Mouse (Mus musculus): ENCODE measurements around the gene Tent4b. TPM values are rescaled to one million over a fixed set of nuclear protein-coding genes. Genes with fewer than 3 reads are reported as not detected.

Gene Tent4b
- polyA plus RNA-seq, 1 experiment from 2014 or later, result 4.6 TPM

DNA sequence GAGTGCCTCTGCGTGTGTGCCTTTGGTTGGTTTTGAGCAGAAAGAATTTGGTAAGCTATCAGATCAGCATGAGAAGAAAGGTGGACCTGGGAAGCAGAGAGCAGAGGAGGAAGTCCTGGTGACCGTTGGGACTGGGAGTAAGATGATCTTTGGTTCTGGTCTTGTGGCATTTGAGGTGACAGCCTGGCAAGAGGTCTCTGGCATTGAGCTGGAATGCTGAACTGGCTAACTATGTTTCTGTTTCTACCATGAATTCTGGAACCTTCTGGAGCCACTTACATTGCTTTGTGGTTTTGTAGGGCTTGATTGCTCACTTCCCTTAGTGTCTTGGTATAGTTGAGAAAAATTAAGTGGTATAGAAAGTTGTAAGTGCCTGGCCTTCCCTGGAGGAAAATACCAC, 38.6 kb downstream of the Tent4b start:
- Histone ChIP-seq H3K4me3 (ENCODE audit: low read depth, low read length) (no peak overlapping the region), H3K9me3 (ENCODE audit: low read length) (no peaks in the 10 kb centered on the region), H3K27ac (ENCODE audit: low read depth) (no peak overlapping the region), H3K4me2 (ENCODE audit: low read depth, low read length) (no peak overlapping the region), H3K27me3 (ENCODE audit: insufficient read depth, low read length) (no peaks in the 10 kb centered on the region), H3K9ac (replicated peaks) (no peak overlapping the region), H3K36me3 (replicated peaks; ENCODE audit: insufficient read depth, low read length) (no peaks in the 10 kb centered on the region), H3K4me1 (ENCODE audit: insufficient read depth) (peaks cover 11% of the 10 kb centered on the region; the same call in 1 of the 2 replicates)
- TF ChIP-seq EP300 (IDR thresholded peaks at IDR 0.05; ENCODE audit: low read depth) (no peak), CTCF (IDR thresholded peaks at IDR 0.05; ENCODE audit: low read depth) (no peak)
- 52% methylated on average over 2 of the region's 2 CpGs for WGBS (ENCODE audit: insufficient replicate concordance)
- ATAC-seq (no peak), DNase-seq (no peak)

DNA sequence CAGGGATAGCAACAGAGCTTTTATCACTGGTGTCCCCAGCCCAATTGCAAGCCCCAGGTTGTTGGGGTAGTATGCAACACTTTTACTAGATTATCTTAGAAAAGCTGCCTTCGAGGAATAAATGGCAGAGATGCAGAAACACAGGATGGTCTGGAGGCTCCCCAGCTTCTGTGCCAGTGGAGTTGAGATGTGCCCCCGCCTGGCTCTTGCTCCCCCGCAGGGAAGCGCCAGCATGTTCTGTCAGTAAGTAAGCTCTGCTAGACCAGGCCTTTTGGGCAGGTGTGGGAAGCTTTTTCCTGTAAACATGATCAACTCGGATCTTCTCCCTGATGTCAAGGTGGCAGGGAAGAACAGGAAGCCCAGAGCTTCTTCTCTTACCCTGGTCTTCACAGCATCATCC, 40.3 kb downstream of the Tent4b start:
- peaks cover 4% of the 10 kb centered on the region; the same call in 1 of the 2 replicates for H3K36me3 ChIP-seq (replicated peaks; ENCODE audit: insufficient read depth, low read length)
- no peaks in the 10 kb centered on the region for H3K9me3 ChIP-seq (ENCODE audit: low read length)
- H3K4me3 ChIP-seq (ENCODE audit: low read depth, low read length), result no peak overlapping the region
- H3K9ac ChIP-seq (replicated peaks), result no peak overlapping the region
- DNase-seq (no peak), ATAC-seq (no peak)
- H3K27ac ChIP-seq (ENCODE audit: low read depth), result no peak overlapping the region
- H3K4me2 ChIP-seq (ENCODE audit: low read depth, low read length), result no peak overlapping the region
- TF ChIP-seq CTCF (IDR thresholded peaks at IDR 0.05; ENCODE audit: low read depth), result no peak
- TF ChIP-seq EP300 (IDR thresholded peaks at IDR 0.05; ENCODE audit: low read depth), result no peak
- no peaks in the 10 kb centered on the region for H3K27me3 ChIP-seq (ENCODE audit: insufficient read depth, low read length)
- WGBS (ENCODE audit: insufficient replicate concordance), result 78% methylated on average over 5 of the region's 5 CpGs
- peaks cover 11% of the 10 kb centered on the region; the same call in 1 of the 2 replicates for H3K4me1 ChIP-seq (ENCODE audit: insufficient read depth)

DNA sequence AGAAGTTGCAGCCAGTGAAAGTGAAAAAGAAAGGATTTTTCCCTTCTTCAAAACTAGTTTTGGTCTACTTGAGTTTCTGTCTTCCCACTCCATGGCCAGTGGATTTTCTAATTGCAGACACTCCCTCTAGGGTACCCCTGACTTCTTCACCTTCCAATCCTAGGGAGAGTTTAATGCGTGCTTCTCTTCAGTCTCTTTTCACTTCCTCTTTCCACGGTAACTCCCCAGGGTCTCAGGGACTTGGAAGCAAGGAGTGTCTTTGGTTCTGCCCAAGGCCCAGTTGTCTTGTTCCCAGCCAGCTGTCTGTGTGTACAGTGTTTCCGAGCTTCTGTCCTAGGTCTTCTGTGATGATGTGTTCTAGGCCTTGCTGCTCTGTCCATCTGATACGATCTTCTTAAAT, 42.9 kb downstream of the Tent4b start:
- Histone ChIP-seq H3K27ac (ENCODE audit: low read depth) (no peak overlapping the region), H3K9me3 (ENCODE audit: low read length) (no peaks in the 10 kb centered on the region), H3K4me3 (ENCODE audit: low read depth, low read length) (no peak overlapping the region), H3K27me3 (ENCODE audit: insufficient read depth, low read length) (no peaks in the 10 kb centered on the region), H3K9ac (replicated peaks) (no peak overlapping the region), H3K4me1 (ENCODE audit: insufficient read depth) (peaks cover 5% of the 10 kb centered on the region; the same call in 1 of the 2 replicates), H3K4me2 (ENCODE audit: low read depth, low read length) (no peak overlapping the region), H3K36me3 (replicated peaks; ENCODE audit: insufficient read depth, low read length) (peaks cover 21% of the 10 kb centered on the region; the same call in 1 of the 2 replicates)
- TF ChIP-seq CTCF (IDR thresholded peaks at IDR 0.05; ENCODE audit: low read depth) (no peak), EP300 (IDR thresholded peaks at IDR 0.05; ENCODE audit: low read depth) (no peak)
- ATAC-seq (no peak), DNase-seq (no peak)
- WGBS (ENCODE audit: insufficient replicate concordance), result 51% methylated on average over 4 of the region's 4 CpGs

DNA sequence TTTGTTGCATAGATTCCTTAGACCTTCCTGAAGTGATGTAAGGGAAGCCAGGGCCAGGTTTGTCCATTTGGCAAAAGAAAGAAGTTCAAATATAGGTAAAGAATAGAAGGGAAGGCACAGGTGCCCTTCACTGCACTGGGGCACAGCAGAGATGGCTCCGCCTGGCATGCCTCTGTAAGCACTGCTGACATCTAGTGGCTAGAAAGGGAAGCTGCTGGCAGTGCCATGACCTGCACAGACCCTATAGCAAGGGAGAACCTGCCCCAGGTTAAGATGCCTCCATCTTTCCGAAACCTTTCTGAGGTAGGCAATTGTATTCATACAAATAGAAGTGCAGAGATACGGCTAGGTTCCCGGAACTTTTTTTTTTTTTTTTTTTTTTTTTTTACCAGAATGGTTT, 45.3 kb downstream of the Tent4b start:
- Histone ChIP-seq H3K4me2 (ENCODE audit: low read depth, low read length) (no peak overlapping the region), H3K36me3 (replicated peaks; ENCODE audit: insufficient read depth, low read length) (peaks cover 30% of the 10 kb centered on the region; the same call in 1 of the 2 replicates), H3K4me3 (ENCODE audit: low read depth, low read length) (no peak overlapping the region), H3K4me1 (ENCODE audit: insufficient read depth) (peaks cover 2% of the 10 kb centered on the region; the same call in 1 of the 2 replicates), H3K27ac (ENCODE audit: low read depth) (no peak overlapping the region), H3K9ac (replicated peaks) (no peak overlapping the region), H3K27me3 (ENCODE audit: insufficient read depth, low read length) (no peaks in the 10 kb centered on the region), H3K9me3 (ENCODE audit: low read length) (no peaks in the 10 kb centered on the region)
- TF ChIP-seq CTCF (IDR thresholded peaks at IDR 0.05; ENCODE audit: low read depth) (peak; percentile 94), EP300 (IDR thresholded peaks at IDR 0.05; ENCODE audit: low read depth) (no peak)
- ATAC-seq (peak; percentile 83), DNase-seq (peak; percentile 65)
- 83% methylated on average over 4 of the region's 4 CpGs for WGBS (ENCODE audit: insufficient replicate concordance)

DNA sequence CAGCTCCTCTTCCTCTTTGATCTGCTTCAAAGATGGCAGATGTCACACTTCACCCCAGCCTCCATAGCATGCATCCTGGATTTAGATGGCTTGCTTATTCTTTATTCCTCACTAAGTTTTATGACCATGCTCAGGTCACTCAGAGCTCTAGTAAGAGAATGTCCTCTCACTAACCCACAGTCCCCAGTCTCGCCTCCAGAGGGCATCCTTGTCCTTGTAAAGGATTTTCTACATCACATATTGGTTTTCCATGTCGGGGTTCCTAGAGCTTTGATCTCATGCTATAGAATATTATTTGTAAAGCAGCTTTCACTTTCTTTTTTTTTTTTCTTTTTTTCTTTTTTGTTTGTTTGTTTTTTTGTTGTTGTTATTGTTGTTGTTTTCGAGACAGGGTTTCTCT, 53.8 kb downstream of the Tent4b start:
- WGBS (ENCODE audit: insufficient replicate concordance), result 78% methylated on average over 3 of the region's 3 CpGs
- Histone ChIP-seq H3K9me3 (ENCODE audit: low read length) (no peaks in the 10 kb centered on the region), H3K4me2 (ENCODE audit: low read depth, low read length) (no peak overlapping the region), H3K4me1 (ENCODE audit: insufficient read depth) (no peaks in the 10 kb centered on the region), H3K9ac (replicated peaks) (no peak overlapping the region), H3K4me3 (ENCODE audit: low read depth, low read length) (no peak overlapping the region), H3K27me3 (ENCODE audit: insufficient read depth, low read length) (no peaks in the 10 kb centered on the region), H3K27ac (ENCODE audit: low read depth) (no peak overlapping the region), H3K36me3 (replicated peaks; ENCODE audit: insufficient read depth, low read length) (peaks cover 63% of the 10 kb centered on the region)
- no peak for ATAC-seq
- no peak for TF ChIP-seq EP300 (IDR thresholded peaks at IDR 0.05; ENCODE audit: low read depth)
- peak; percentile 65 for TF ChIP-seq CTCF (IDR thresholded peaks at IDR 0.05; ENCODE audit: low read depth)
- peak; percentile 63 for DNase-seq

DNA sequence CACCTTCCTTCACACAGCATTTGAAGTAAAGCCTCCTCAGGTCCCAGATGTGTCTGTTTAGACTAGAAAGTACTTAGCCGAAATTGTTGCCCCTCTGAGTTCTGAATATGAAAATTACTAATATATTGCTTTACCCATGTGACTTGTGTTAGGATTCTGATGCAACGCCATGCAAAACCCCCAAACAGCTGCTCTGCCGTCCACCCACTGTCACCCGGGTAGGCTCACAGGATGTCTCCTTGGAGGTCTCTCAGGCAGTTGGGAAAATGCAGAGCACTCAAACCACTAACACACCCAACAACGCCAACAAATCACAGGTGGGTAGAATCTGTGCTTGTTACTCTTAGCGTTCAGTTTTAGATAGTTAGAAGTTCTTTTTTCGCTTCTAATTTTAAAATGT, 55.9 kb downstream of the Tent4b start:
- H3K27me3 ChIP-seq (ENCODE audit: insufficient read depth, low read length), result no peaks in the 10 kb centered on the region
- H3K36me3 ChIP-seq (replicated peaks; ENCODE audit: insufficient read depth, low read length), result peaks cover 60% of the 10 kb centered on the region
- TF ChIP-seq EP300 (IDR thresholded peaks at IDR 0.05; ENCODE audit: low read depth), result no peak
- no peak for TF ChIP-seq CTCF (IDR thresholded peaks at IDR 0.05; ENCODE audit: low read depth)
- ATAC-seq, result no peak
- no peak overlapping the region for H3K27ac ChIP-seq (ENCODE audit: low read depth)
- H3K4me2 ChIP-seq (ENCODE audit: low read depth, low read length), result no peak overlapping the region
- no peak overlapping the region for H3K9ac ChIP-seq (replicated peaks)
- H3K4me3 ChIP-seq (ENCODE audit: low read depth, low read length), result no peak overlapping the region
- H3K4me1 ChIP-seq (ENCODE audit: insufficient read depth), result no peaks in the 10 kb centered on the region
- no peak for DNase-seq
- H3K9me3 ChIP-seq (ENCODE audit: low read length), result no peaks in the 10 kb centered on the region
- WGBS (ENCODE audit: insufficient replicate concordance), result 81% methylated on average over 7 of the region's 7 CpGs

DNA sequence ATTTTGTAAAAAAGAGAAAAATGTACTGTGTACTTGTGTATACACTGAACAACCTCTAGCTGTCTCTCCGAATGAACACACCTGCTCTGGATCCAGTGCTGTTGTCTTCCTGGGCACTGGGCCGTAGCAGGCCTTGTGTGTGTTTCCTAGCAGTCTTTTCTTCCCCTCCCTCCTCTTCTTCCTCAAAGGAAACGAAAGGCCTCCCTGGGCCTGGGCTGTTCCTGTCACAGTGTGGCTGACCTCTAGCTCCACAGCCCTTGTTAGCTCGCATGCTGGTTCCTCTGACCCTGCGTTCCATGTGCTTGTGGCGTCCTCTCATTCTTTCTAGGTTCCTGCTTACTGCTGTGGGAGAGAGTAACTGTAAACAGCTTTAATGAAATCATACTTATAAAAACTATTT, 59.0 kb downstream of the Tent4b start:
- Histone ChIP-seq H3K4me1 (ENCODE audit: insufficient read depth) (no peaks in the 10 kb centered on the region), H3K27me3 (ENCODE audit: insufficient read depth, low read length) (no peaks in the 10 kb centered on the region), H3K27ac (ENCODE audit: low read depth) (no peak overlapping the region), H3K9ac (replicated peaks) (no peak overlapping the region; the same call in 1 of the 2 replicates), H3K9me3 (ENCODE audit: low read length) (no peaks in the 10 kb centered on the region), H3K4me2 (ENCODE audit: low read depth, low read length) (no peak overlapping the region), H3K4me3 (ENCODE audit: low read depth, low read length) (no peak overlapping the region), H3K36me3 (replicated peaks; ENCODE audit: insufficient read depth, low read length) (peaks cover 39% of the 10 kb centered on the region)
- TF ChIP-seq CTCF (IDR thresholded peaks at IDR 0.05; ENCODE audit: low read depth) (no peak), EP300 (IDR thresholded peaks at IDR 0.05; ENCODE audit: low read depth) (no peak)
- WGBS (ENCODE audit: insufficient replicate concordance), result 48% methylated on average over 6 of the region's 6 CpGs
- no peak for DNase-seq
- no peak for ATAC-seq

All from liver, postnatal 0 days (tissue).